Mouse (Mus musculus): ENCODE results near the gene Ppp1r9a. TPM values are rescaled to one million over a fixed set of nuclear protein-coding genes. Genes with fewer than 3 reads are reported as not detected.

Gene Ppp1r9a
- total RNA-seq, 2 experiments from 2014 or later: 26.9 to 30.9 TPM

Other genes starting within 250 kb of the Ppp1r9a start
- 10 to 100 TPM; 45.5 to 48.0 TPM for gene Sgce, start 155.7 kb upstream of the Ppp1r9a start, total RNA-seq (2021)
- gene Peg10, start 155.6 kb upstream of the Ppp1r9a start, total RNA-seq (2021): 10 to 100 TPM in 1 of 2 experiments, 1 to 10 TPM in 1; 9.1 to 10.3 TPM